Mouse (Mus musculus) myocyte (in vitro differentiated cells): ENCODE data around the gene Sh3rf1. TPM values are rescaled to one million over a fixed set of nuclear protein-coding genes. Genes with fewer than 3 reads are reported as not detected.
"Not testable (repeated sequence)": the region's sequence is repeated elsewhere in the genome, so short reads cannot be mapped to it uniquely, and the experiment has no call there.

Experiments
- H3K27me3 ChIP-seq: one replicate; pipeline ENCODE4 v1.6.1; 2011; ENCODE audit not compliant: control insufficient read depth, insufficient read depth, insufficient read length
- H3K36me3 ChIP-seq: one replicate; pipeline ENCODE4 v1.6.1; 2011; ENCODE audit not compliant: control insufficient read depth, insufficient read depth
- H3K4me2 ChIP-seq: one replicate; pipeline ENCODE4 v1.6.1; 2011; ENCODE audit warnings: low read depth, control low read depth
- H3K4me3 ChIP-seq: one replicate; pipeline ENCODE4 v1.5.1; 2011; ENCODE audit warnings: mild to moderate bottlenecking, control low read depth, moderate library complexity
- H3K79me2 ChIP-seq: one replicate; pipeline ENCODE4 v1.6.1; 2011; ENCODE audit not compliant: control insufficient read depth, insufficient read depth
- H3ac ChIP-seq: one replicate; pipeline ENCODE4 v1.6.1; 2011; ENCODE audit not compliant: control insufficient read depth, insufficient read length
- CEBPB ChIP-seq: IDR thresholded peaks from 2 replicates; pipeline ENCODE4 v1.6.1; 2011; ENCODE audit warnings: mild to moderate bottlenecking, moderate library complexity; ENCODE audit not compliant: poor library complexity, insufficient read depth, severe bottlenecking
- E2F4 ChIP-seq: IDR thresholded peaks from one replicate; pipeline ENCODE4 v1.6.1; 2011; ENCODE audit warnings: mild to moderate bottlenecking, control low read depth, moderate library complexity; ENCODE audit not compliant: insufficient read depth
- MAX ChIP-seq: IDR thresholded peaks from one replicate; pipeline ENCODE4 v1.6.1; 2011; ENCODE audit warnings: low read depth, mild to moderate bottlenecking, control low read depth
- MYOD1 ChIP-seq, 3 experiments: IDR thresholded peaks; one replicate each; pipeline ENCODE4 v1.6.1; 2011; ENCODE audit warnings: control low read depth in 2 of 3, low read depth in 2 of 3, mild to moderate bottlenecking in 2 of 3, moderate library complexity in 1 of 3; ENCODE audit not compliant: insufficient read length in 2 of 3, control insufficient read depth in 1 of 3
- MYOG ChIP-seq, 3 experiments: IDR thresholded peaks; one replicate each; pipeline ENCODE4 v1.6.1; 2011; ENCODE audit warnings: control low read depth in 2 of 3, low read depth in 2 of 3, mild to moderate bottlenecking in 2 of 3; ENCODE audit not compliant: insufficient read length in 2 of 3, control insufficient read depth in 1 of 3, insufficient read depth in 1 of 3
- POLR2A ChIP-seq: IDR thresholded peaks from one replicate; pipeline ENCODE4 v1.6.1; 2011; ENCODE audit warnings: low read depth, mild to moderate bottlenecking, control low read depth, moderate library complexity; ENCODE audit not compliant: insufficient read length
- POLR2AphosphoS2 ChIP-seq: IDR thresholded peaks from one replicate; pipeline ENCODE4 v1.6.1; 2011; ENCODE audit warnings: low read depth, control low read depth; ENCODE audit not compliant: insufficient read length
- REST ChIP-seq: IDR thresholded peaks from one replicate; pipeline ENCODE4 v1.6.1; 2011; ENCODE audit warnings: mild to moderate bottlenecking, control low read depth, moderate library complexity; ENCODE audit not compliant: insufficient read depth, insufficient read length
- SRF ChIP-seq: IDR thresholded peaks from one replicate; pipeline ENCODE4 v1.6.1; 2011; ENCODE audit warnings: low read depth; ENCODE audit not compliant: control insufficient read depth, insufficient read length
- TCF12 ChIP-seq: IDR thresholded peaks from one replicate; pipeline ENCODE4 v1.6.1; 2011; ENCODE audit warnings: mild to moderate bottlenecking, control low read depth; ENCODE audit not compliant: poor library complexity, insufficient read depth, severe bottlenecking
- TCF3 ChIP-seq: IDR thresholded peaks from one replicate; pipeline ENCODE4 v1.6.1; 2011; ENCODE audit warnings: low read depth, control low read depth; ENCODE audit not compliant: insufficient read length
- USF1 ChIP-seq: IDR thresholded peaks from one replicate; pipeline ENCODE4 v1.6.1; 2011; ENCODE audit warnings: low read depth, mild to moderate bottlenecking, control low read depth, moderate library complexity
- polyA plus RNA-seq: library from polyadenylated mRNA; unstranded; fragments of >200 nt; fragmentation: generic; extraction: Trizol; gene quantifications from one replicate; pipeline ENCODE4 v1.2.1, GENCODE M21; 2012; ENCODE audit warnings: missing spikeins

The Sh3rf1 gene
- polyA plus RNA-seq, 1 experiment, result 4.2 TPM

GRCm38 (mm10) chr8:61402861-61403260 is 179.2 kb downstream of the Sh3rf1 start:
- Histone ChIP-seq H3ac (no peak overlapping the region), H3K79me2 (no peaks in the 10 kb centered on the region), H3K4me2 (no peak overlapping the region), H3K27me3 (no peaks in the 10 kb centered on the region), H3K36me3 (no peaks in the 10 kb centered on the region), H3K4me3 (no peak overlapping the region)
- no peak for TF ChIP-seq MAX
- no peak for TF ChIP-seq TCF3
- TF ChIP-seq MYOD1 (IDR thresholded peaks at IDR 0.05; ENCODE audit: control insufficient read depth in 1 of 3, insufficient read length in 2 of 3, low read depth in 2 of 3), result no peak
- TF ChIP-seq CEBPB, result no peak

- Histone ChIP-seq H3K4me3 (no peak overlapping the region), H3K27me3 (no peaks in the 10 kb centered on the region), H3K36me3 (no peaks in the 10 kb centered on the region), H3K79me2 (no peaks in the 10 kb centered on the region), H3ac (no peak overlapping the region), H3K4me2 (no peak overlapping the region)
- no peak for TF ChIP-seq MYOG (IDR thresholded peaks at IDR 0.05; ENCODE audit: control insufficient read depth in 1 of 3, insufficient read depth in 1 of 3, insufficient read length in 2 of 3, low read depth in 2 of 3)
- TF ChIP-seq USF1, result no peak
- no peak for TF ChIP-seq E2F4
- no peak for TF ChIP-seq TCF3
- TF ChIP-seq REST, result no peak
- no peak for TF ChIP-seq MYOD1 (IDR thresholded peaks at IDR 0.05; ENCODE audit: control insufficient read depth in 1 of 3, insufficient read length in 2 of 3, low read depth in 2 of 3)
- no peak for TF ChIP-seq SRF
- no peak for TF ChIP-seq CEBPB
- TF ChIP-seq POLR2A, result no peak
- TF ChIP-seq MAX, result no peak
- TF ChIP-seq POLR2AphosphoS2, result no peak
- TF ChIP-seq TCF12, result no peak
These were observed 179.8 kb downstream of the Sh3rf1 start for GRCm38 (mm10) chr8:61403266-61404177.

- Histone ChIP-seq H3K4me3 (no peak overlapping the region), H3K36me3 (no peaks in the 10 kb centered on the region), H3ac (no peak overlapping the region), H3K4me2 (no peak overlapping the region), H3K79me2 (no peaks in the 10 kb centered on the region), H3K27me3 (no peaks in the 10 kb centered on the region)
- TF ChIP-seq SRF (no peak), TCF12 (no peak), E2F4 (no peak), REST (no peak), TCF3 (no peak), MYOD1 (IDR thresholded peaks at IDR 0.05; ENCODE audit: control insufficient read depth in 1 of 3, insufficient read length in 2 of 3, low read depth in 2 of 3) (no peak), POLR2A (no peak)
These were observed 180.5 kb downstream of the Sh3rf1 start for GRCm38 (mm10) chr8:61404178-61404560.

- Histone ChIP-seq H3K4me2 (no peak overlapping the region), H3K4me3 (no peak overlapping the region), H3K36me3 (no peaks in the 10 kb centered on the region), H3K27me3 (no peaks in the 10 kb centered on the region), H3ac (no peak overlapping the region), H3K79me2 (no peaks in the 10 kb centered on the region)
- TF ChIP-seq POLR2A, result no peak
- no peak for TF ChIP-seq TCF12
- no peak for TF ChIP-seq CEBPB
- TF ChIP-seq MYOG (IDR thresholded peaks at IDR 0.05; ENCODE audit: control insufficient read depth in 1 of 3, insufficient read depth in 1 of 3, insufficient read length in 2 of 3, low read depth in 2 of 3), result no peak
- TF ChIP-seq MAX, result no peak
- TF ChIP-seq SRF, result no peak
- no peak for TF ChIP-seq TCF3
- TF ChIP-seq REST, result no peak
These were observed 185.4 kb downstream of the Sh3rf1 start for GRCm38 (mm10) chr8:61409081-61409480.

- not testable (repeated sequence) for H3K79me2 ChIP-seq, H3K36me3 ChIP-seq, H3ac ChIP-seq, H3K4me2 ChIP-seq, H3K27me3 ChIP-seq, H3K4me3 ChIP-seq
These were observed 186.0 kb downstream of the Sh3rf1 start for GRCm38 (mm10) chr8:61409712-61410111.
